Mouse (Mus musculus) mouse embryonic stem cell (cell line): Measurements from ENCODE around the gene Scrg1.

Experiments
- in situ Hi-C, 2 experiments: fragments of 300-500 bp; cut with MboI; formaldehyde crosslinking; loops; 1 replicate in 1 of 2; 3 replicates in 1 of 2; pipeline ENCODE4 v1.14.3; 2019 to 2020; ENCODE audit warnings: low sequenced_read_pairs in 2 of 2, low pct_unique_long_range_greater_than_20kb in 1 of 2, mixed read lengths in 1 of 2; ENCODE audit not compliant: unreplicated experiment in 1 of 2

Gene Scrg1

DNA sequence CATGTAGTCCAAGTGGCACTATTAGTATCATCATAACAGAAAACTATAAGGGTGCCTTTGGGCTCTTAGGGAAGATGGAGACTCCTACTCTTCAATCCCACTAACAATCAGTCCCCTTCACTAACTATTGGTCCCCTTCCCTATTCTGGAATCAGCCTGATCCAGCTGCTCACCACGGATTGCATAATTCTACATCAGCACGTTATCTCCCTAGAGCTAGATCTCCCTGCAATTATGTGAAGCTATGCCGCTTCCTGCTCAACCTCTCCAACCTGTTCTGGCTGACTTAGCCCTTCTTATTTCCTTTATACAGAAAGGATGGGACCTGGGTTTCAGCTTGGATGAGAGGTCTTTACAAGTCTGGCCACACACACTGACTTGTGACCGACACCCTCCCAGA is 12.4 kb upstream of the Scrg1 start:
- in situ Hi-C loops: loop anchor here in 1 of 2 experiments (25.0 kb wide), 1 partner anchor 344 kb away; no protein-coding TSS in a partner anchor

DNA sequence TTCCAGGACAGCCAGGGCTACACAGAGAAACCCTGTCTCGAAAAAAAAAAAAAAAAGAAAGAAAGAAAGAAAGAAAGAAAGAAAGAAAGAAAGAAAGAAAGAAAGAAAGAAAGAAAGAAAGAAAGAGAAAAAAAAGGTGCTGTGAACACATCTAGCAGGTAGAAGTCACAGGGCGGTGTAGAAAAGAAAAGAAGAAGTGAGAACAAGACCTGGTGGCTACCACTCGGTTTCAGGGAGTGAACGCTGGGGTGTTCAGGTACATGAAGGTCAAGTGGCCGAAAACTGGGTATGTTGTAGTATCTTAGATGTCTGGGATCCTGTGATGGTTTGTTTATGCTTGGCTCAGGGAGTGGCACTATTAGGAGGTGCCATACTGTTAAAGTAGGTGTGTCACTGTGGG is 9.8 kb upstream of the Scrg1 start:
- in situ Hi-C loops: loop anchor here in 1 of 2 experiments (25.0 kb wide), 1 partner anchor 341 kb away; no protein-coding TSS in a partner anchor

DNA sequence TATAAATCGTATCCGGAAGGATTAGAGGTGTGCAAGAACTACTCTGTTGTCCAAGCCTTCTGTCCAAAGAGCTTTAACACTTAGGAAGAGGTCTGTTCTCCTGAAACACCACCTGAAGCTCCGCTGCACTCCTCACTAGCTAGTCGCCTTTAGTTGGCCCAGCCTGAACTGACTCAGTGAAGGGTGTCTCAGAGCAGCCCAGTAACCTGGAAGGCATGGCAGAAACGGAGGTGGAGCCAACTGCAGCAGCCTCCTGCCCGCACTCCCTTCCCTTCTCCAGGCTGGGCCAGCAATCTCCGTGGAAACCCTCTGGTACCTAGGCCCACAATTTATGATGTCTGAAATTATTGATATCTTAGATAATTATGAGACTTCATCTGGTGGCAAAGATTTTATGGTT is 5.0 kb upstream of the Scrg1 start:
- in situ Hi-C loops: no loop called here

DNA sequence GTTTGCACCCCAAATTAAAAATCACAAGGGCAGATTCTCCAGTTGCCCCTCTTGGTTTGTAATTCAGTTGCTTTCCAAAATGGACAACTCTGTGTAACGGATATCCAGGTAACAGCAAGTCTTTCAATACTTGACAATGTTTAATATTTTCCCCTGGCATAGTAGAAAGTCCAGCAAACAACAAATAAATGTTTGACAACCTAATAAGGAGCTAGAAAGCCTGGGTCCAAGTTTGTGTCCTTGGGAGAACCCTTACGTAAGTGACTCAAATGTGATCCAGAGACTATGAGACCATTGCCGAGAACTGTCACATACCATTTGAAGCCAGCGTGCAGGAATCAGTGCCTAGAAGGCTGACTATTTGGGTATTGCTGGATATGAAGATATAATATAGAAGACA is 3.8 kb upstream of the Scrg1 start:
- in situ Hi-C loops: no loop called here

DNA sequence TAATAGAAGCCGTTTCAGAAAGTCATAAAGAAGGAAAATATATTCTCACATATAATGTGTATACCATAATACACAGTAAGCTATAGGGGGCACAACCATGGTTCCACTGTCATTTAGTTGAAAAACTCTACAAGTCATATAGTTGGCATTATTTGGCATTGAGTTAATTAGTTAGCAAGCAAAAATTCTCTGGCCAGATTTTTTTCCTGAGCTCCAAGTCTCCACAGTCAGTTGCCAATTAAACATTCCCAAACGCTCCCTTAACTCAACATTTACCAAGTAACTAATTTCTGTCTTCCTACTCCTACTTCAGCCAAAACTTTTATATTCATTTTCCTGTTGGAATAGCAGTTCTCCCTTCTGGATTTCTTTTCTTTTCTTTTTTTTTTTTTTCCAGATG is 2.4 kb upstream of the Scrg1 start:
- in situ Hi-C loops: no loop called here

DNA sequence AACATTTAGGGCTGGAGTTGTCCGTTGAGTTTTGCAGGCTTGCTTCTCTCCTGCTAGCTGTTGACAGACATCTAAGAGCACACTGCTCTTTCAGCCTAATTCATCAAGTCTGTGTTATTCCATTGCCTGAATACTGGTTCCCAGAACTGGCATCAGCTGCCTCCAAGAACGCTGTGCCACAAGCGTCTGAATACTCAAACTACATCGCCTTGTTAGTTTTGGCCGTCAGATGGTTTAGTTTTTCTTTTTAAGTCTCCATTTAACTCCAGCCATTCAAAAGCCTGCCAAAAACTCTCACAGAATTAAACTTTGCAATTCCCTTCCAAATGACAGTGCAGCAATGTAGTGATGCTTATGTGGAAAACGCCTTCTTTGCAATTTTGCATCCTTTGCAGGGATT is 1.4 kb downstream of the Scrg1 start:
- in situ Hi-C loops: no loop called here

DNA sequence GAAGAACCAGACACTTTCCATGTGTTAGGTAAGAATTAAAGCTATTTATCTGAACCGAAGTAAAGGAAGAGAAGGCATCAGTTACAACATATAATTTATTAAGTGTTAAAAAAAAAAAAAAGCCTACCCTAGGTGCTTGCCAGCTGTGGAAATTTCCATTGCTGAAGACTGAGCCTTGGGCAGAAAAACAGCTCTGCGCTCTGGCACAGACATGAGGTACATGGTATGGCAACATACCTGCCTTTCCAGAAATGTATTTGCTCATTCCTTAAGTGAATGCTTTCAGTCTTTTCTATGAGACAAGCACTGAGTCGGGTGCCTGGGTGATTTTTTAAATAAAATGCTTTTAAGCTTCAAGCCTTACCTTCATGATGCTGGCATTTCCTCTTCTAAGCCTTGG is 2.2 kb downstream of the Scrg1 start:
- in situ Hi-C loops: no loop called here

DNA sequence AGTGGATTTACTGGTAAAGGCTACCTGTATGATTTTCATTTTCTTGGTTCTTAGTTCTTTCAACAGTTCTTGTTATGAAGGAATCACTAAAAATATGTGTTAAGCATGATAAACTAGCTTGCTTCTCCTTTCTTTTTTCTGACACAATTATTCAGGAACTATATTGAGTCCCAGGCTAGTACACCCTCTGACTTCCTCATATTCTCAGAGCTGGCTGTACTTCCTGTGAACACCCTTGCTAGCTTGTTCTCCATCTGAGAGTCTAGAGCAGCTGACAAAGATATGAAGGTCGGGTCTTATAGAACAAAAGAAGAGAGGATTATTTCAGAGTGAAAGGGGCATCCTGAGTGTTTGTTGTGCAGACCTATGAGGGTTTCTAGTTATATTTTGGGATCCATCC is 7.1 kb downstream of the Scrg1 start:
- in situ Hi-C loops: no loop called here

DNA sequence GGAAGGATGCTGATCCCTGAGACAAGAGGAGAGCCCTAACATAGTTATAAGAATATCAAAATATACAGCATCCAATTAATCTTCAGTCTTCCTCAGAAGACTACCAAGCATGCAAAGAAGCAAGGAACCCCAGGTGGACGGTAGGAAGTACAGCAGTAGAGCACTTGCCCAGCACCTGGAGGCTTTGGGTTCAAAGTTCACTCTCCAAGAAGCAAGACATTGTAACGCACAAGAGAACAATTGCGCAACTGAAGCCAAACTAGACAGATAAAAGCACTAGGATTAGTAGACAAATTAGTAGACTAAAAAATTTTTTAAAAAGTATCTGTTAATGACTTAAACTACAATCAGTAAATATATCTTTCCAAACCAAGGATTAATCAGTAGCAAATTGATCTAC is 8.0 kb downstream of the Scrg1 start:
- in situ Hi-C loops: no loop called here

DNA sequence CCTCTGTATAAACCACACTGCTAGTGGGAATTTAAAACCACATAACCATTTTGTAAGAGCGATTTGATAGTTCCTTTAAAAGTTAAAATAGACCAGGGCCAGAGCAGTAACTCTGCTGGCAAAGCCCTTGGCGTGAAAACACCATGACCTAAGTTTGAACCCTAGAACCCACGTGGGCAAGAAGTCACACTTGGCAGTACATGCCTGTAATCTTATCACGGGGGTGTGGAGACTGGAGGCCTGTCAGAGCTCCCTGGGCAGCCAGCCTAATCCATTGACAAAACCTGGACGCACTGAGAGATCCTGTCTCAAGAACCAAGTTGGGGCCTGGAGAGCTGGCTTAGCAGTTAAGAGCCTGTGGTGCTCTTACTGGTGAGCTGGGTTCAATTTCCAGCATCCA is 12.9 kb downstream of the Scrg1 start:
- in situ Hi-C loops: no loop called here

DNA sequence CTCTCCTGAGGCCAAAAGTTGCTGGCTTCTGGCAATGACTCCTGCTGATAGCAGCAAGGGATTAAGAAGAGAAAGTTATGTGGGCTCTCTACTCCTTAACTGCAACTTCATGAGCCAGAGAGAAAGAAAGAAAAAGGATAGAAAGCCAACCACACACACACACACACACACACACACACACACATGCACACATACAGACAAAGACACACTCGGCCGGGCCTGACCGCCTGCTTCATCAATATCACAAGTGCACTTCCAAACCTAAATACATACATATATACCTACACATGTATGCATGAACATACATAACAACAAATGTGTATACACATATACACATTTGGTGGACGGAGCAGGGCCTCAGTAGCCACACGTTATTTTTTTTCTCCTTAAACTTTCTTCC is 15.1 kb downstream of the Scrg1 start:
- in situ Hi-C loops: no loop called here

DNA sequence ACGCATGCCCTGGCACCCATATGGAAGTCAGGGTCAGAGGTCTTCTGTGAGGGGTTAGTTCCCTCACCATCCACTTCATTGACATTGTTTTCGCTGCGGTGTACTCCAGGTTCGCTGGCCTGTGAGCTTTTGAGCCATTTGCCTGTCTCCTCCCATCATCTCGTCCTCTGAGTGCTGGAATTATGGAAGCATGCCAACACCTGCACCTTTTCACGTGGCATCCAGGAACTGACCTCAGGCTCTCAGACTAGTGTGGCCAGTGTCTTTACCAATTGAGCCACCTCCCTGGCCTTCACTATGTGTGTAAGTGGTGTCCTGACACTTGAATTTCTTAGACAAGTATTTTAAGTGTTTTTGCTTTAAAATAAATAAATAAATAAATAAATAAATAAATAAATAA is 18.0 kb downstream of the Scrg1 start:
- in situ Hi-C loops: no loop called here

DNA sequence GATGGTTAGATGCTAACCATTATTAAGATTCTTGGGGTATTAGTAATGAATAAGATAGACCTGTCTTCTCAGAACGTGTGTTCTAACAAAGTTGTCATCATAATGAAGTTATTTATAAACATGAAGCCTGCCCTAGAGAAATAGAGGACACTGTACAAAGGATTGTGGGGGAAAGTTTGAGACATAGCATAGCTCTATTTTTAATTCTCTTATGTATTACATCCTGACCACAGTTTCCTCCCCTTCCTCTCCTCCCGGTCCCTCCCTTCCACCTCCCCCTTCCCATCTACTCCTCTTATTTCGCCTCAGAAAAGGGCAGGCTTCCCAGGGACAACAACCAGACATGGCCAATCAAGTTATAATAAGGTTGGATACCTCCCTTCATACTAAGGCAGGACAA is 22.7 kb downstream of the Scrg1 start:
- in situ Hi-C loops: no loop called here

DNA sequence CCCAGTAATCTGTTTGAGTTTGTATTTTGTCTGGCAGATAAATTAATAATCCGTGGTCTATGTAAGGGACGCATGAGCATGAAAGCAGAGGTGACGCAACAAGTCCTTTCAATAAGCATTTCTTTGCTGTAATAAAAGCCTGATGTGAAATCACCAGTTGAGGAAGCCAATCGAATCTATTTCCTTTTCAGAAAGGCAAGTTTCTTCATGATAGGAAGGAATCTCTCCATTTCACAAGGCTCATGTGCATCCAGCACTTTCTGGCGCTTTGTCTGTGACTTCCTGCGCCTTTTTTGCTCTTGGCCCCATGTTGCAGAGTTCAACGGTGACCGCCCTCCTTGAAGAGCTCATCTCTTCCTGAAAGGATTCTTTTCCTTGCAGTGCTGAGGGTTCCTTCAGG is 24.0 kb downstream of the Scrg1 start:
- in situ Hi-C loops: no loop called here

DNA sequence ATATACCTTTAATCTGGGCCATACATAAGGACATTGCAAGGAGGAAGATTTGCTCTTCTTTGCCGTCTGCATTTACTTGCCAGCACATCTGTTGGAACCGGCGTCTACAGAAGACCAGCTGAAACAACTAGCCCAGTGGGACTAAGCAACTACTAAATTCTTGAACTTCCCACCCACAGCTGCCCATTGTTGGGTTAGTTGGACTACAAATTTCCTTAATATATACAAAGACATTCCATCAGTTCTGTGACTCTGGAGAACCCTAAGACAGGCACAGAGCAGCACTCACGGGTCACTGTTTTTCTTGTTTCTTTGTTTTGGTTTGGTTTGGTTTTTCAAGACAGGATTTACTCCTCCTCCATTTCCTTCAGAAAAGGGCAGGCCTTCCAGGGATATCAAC is 24.9 kb downstream of the Scrg1 start:
- in situ Hi-C loops: no loop called here

DNA sequence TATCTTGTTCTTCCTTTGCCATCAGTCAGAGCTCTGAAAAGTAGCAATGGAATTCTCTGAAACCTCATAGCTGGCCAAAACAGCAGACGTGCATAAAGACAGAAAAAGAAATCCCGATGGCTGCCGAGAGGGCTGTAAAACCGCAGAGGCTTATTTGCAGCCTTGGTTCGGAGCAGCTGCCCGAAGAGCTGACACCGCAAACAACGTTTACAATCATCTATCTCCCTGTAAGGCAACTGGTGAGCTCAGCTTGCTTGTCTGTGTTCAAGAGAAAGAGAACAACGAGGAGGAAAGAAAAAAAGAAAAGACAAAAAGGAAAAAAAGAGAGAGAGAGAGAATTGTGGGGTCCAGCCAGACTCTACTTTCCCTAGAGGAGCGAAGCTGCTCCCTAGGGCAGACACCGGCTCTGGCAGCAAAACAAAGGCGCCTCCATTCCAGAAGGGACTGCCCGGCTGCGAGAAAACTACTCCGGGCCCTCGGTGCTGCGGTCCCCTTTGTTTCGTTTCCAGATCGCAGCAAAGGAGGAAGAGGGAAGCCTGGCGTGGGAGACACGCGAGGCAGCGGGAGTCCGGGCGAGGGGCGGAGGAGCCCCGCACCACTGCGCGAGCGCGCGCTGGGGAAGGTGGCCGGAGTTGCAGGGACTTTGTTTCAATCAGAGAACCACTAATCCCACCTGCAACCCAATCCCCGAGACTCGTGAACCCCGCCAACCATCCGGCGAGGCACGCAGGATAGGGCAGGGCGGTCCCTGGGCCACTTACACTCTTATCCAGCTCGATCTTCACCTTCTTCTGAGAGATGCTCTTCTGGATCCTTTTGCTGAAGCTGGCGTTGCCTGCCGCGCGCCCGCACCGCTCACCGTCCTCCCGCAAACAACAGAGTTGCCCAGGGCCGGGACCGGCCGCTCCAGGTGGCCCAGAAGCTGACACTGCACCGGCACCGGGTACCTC is 31.0 kb downstream of the Scrg1 start:
- in situ Hi-C loops: no loop called here

DNA sequence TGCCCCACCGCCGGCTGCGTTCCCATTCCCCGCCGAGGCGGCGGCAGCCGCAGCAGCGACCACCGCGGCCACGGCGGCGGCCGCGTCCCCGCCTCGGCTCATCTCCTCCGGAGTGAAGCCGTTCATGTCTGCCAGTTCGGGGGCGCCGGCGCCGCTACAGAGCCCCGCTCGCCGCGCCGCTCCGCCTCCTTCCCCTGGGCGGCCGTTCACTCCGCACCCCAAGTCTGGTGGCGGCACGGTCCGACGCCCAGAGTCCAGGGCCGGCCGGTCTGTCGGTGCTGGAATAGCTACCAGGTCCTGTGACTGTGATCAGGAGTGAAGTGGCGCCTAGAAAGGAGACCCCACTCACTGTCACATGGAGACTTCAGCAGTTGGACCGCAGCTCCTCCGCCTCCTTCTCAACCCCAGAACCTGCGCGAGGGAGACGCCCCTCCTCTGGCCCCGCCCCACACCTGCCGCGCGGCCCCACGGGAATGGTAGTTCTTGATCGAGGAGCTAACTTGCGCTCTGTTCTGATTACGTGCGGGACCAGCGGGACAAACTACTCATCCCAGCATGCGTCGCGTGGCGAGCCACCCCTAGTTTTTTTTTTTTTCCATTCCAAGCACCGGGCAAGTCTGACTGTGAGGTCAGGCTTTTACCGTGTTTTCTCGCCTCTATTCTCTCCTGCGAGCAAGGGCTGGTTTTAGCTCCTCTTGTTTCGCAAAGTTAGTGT is 31.9 kb downstream of the Scrg1 start, which contains the start of gene Sap30:
Gene Sap30 (minus strand): TSS at position 420 of the 715 bp plus-strand sequence.
- in situ Hi-C loops: no loop called here

DNA sequence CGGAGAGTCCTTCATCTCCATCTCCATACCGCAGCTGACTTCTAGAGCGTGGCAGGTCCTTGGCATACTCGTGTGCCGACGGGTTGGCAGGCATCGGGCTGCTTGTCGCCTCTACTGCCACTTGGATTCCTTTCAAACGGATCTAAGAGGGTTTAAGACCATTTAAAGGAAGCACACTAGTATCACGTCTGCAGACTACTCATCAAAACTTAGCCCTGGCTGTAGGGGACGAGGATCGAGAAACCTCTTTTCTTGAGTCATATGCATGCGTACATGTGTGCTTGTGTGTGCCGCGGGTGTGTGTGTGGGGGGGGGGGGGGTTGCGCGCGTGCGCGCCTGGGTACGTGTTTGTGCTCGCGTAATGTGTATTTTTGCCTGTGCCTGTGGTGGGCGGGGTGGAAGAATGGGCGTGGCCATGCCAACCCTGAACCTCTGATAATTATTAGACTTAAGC is 32.6 kb downstream of the Scrg1 start:
- in situ Hi-C loops: no loop called here

DNA sequence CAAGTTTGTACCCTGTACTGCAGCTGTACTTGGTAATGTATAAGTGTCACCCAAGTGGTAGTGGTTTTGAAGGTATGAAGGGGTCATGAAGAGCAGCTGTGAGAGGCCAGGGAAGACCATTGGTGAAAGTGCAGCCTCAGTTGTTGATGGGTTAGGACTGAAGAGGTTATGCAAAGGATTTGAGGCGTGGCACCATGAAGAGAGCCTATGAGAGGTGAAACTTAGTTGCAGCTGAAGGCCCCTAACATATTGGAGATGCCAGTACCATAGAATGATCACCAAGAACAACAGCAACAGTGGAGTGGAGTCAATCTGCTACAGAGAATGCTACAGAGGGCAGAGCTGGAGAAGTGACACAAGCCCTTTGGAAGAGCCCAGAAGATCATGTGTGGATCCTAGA is 33.6 kb downstream of the Scrg1 start:
- in situ Hi-C loops: no loop called here

DNA sequence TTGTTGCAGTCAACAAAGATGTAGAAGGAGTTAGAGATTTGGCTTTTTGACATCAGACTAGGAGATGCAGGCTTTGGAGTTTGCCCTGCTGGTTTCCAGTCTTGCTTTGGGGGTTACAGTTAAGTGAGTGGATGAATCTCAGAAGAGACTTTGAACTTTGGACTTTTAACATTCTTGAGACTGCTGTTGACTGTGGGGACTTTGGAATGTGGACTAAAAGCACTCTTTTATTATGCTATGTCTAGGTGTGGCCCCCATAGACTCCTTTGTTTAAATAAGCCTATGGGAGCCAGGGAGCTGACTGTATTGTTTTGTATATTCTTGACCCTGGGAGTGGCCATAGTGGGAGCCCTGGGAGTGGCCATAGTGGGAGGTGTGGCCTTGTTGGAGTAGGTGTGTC is 34.2 kb downstream of the Scrg1 start:
- in situ Hi-C loops: no loop called here
